Mouse (Mus musculus): Measurements from ENCODE around the gene Gm21760.
"Not testable (repeated sequence)": the region's sequence is repeated elsewhere in the genome, so short reads cannot be mapped to it uniquely, and the experiment has no call there.

Gm21760 gene

DNA sequence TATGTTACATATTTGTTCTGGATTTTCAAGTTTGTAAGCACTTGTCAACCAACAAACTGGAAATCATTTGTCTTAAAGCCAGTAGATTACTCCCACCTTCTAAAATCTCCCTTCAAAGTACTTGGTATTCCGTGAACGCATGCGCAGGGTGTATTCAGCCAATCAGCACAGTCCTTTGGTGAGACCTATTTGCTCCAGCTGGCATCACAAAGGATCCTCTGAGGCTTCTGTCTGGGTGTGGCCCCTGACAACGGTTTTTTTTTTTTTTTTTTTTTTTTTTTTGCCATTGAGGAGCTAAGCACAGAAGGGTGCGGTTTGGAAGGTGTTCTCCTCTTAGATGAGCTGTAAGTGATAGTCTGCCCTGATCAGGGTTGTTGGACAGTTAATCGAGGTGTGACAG is at the start of gene Gm21760:
TSS of gene Gm21760 (plus strand) at position 301 of the 400 bp plus-strand sequence.
- not testable (repeated sequence) for DNase-seq

All from right cerebral cortex, postnatal 14 days (tissue).